Mouse (Mus musculus) adrenal gland, postnatal 14 days (tissue): Measurements from ENCODE around the gene Frmd6. TPM values are rescaled to one million over a fixed set of nuclear protein-coding genes. Genes with fewer than 3 reads are reported as not detected.
A peak's percentile ranks its signal among the peaks of the same experiment; 100 is the strongest.

Experiments
- DNase-seq: peaks from one replicate; pipeline ENCODE4 v3.0.0; 2021; ENCODE audit warnings: mixed read lengths
- total RNA-seq: library from RNA; stranded (reverse); gene quantifications from 2 replicates; pipeline ENCODE4 v1.2.3, GENCODE M21; 2021

Gene Frmd6
- total RNA-seq, 1 experiment from 2014 or later = 44.9 TPM

DNA sequence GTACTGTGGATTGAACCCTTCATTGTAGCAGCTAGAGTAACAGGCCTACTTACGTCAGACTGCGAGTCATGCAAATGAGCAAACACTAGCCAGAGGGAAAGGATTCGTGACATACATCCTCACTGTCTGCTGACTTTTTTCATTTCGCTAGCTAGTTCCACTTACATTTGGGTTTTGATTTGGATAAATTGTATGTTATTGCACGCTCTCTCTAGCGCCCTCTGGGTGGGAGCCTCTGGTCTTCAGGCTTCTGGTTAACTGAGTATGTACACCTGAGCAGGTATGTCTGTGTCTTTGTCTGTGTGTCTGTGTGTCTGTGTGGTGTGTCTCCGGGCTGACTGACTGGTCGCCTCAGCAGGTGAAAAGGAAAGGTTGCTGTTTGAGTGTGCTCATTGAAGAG is 72.1 kb downstream of the Frmd6 start:
- DNase-seq = no peak

DNA sequence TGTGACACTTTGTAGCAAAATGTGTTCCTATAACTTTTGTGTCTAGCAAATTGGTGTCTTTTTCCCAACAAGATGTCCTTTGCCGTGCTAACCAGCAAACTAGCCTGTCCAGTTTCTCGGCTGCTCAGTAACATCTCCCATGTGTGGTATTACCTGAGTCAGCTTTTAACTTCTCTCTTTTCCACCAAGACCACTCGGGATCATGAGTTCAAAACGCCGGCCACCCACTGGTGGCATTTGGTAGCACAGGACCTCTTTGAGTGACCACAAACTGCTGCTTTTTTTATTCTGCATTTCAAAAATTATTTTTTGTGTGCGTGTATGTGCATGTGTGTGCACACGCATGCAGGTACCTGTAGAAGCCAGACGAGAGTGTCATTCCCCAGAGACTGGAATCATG is 73.1 kb downstream of the Frmd6 start:
- DNase-seq = no peak

DNA sequence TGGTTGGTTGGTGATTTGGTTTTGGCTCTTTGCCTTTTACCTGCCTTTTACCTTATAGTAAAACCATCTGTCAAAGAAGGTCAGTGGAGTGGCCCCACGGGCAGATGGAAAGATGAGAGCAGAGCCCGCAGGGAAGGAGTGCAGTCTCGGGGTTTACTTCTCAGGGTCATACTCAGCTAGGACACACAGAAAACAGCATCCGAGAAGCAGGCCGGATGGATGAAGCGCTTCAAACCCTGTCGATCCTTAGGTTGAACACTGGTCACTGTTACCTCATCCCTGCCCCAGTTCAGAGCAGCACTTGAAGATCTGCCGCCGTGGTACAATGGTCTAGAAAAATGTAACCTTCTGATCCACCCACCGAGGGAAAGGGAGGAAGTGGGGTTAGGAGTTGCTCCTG is 79.2 kb downstream of the Frmd6 start:
- no peak for DNase-seq

DNA sequence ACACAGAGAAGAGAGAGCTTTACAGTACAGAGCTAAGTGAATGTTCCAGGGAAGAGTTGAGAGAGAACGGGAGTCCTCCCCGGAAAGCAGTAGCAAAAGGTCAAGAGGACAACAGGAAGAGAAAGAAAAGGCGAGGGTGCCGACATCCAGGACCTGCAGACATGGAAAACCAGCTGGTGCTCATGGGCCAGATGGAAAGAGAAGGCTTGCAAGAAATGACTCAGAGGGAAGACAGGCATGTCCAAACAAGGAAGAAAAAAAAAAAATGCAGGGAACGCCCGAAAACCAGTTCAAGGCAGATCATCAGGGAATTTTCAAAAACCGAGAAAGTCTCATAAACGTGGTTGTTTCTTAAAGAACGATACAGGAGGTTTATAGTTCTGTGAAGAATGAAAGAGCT is 81.6 kb downstream of the Frmd6 start:
- DNase-seq = no peak

DNA sequence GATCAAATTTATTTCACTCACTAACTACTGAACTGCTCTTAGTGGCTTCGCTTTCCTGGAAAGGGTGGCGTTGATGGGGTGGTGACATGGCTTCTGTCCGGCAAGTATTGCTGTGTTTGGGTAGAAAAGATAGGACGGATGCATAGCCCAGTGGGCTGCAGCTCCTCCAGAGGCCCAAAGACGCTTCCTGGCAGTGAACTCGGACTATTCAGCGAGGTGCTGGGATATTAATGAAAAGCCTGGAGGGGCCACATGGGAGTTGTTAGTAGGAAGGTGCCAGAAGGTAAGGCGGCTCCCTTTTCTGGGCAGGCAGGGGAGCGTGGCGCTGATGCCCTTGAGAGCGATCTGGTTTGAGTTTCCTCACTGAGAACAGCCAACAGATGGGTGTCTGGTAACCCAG is 82.3 kb downstream of the Frmd6 start:
- DNase-seq = no peak

DNA sequence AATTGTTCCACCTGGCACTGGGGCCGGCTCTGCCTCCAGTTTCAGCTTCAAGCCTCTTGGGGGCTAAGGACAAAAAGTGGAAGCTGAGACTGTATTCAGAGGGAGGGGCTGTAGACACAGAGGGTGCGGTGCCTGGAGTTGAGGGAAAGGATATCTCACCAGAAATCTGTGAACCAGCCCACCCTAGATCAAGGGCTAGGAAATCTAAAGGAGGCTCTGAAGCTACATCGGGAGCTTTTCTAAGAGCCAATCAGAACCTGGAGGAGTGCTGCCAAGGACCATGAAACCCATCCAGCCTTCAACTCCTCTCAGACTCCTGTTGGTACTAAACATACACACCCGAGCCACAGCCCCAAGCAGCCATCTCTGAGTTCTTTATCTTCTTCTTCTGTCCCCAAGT is 82.8 kb downstream of the Frmd6 start:
- DNase-seq = no peak

DNA sequence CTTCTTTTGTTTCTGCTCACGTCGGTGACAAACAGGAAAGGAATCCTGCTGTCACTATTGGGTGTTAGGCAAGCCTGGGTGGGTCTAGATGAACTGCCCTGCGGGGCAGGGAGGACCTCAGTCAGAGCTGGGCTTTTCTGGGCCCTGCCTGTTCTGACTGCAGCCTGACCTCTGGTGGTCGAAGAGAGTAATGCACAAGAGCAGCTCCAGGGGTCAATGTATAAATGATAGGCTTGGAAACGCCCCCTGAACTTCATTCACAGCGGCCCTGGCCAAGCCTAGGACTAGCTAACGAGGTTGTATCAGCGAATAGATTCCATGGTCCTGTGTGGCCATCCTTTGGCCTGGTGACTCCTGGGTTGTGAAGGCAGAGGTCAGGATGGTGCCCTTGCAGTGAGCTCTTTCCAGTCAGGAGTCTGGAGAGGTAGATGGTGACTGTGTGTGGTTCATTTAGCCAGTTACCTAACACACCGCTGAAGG is 85.0 kb downstream of the Frmd6 start:
- DNase-seq = peak; percentile 91

DNA sequence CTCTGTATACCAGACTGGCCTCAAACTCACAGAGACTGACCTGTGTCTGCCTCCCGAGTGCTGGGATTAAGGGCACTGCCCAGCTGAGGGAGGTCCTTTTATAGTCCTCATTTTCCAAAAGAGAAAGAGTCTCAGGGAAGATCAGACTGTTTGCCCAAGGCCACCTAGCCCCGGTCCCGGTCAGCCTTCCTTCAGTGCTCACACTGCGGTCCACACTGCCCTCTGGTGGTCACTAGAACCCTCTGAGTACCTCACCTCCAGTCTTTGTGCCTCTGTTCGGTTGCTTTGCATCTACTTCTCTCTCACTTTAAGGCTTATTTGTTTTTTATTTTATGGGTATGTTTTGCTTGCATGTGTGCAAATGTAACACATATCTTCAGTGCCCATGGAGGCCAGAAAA is 85.7 kb downstream of the Frmd6 start:
- peak; percentile 93 for DNase-seq

DNA sequence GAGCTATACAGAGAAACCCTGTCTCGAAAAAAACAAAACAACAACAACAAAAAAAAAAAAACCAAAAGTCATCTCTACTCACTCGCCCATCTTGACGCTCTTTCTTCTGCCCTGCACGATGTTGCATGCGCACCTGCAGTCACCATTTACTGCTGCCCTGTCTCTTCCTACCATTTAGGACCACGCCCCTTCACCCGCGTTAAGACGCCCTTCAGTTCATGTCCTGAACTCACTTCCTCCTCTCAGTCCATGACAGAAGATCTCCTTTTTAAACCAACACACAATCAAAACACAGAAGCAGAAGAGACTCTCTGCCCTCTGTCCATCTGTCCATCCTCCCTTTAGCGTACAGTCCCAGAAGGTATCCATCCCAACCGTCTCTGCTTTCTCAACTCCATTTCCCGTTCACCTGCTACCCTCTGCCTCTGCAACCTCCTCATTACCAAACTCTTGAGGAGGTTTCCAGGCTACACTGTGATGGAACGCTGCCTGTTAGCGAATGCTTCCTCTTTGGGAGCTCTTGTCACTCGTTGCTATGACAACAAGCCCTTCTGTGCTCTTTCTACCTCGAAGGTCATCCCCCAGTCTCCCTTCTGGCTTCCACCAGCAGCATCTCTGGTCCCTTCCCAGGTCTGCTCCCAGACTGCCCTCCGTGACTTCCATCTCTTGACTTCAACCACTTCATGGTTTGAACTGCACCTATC is 86.5 kb downstream of the Frmd6 start:
- no peak for DNase-seq

DNA sequence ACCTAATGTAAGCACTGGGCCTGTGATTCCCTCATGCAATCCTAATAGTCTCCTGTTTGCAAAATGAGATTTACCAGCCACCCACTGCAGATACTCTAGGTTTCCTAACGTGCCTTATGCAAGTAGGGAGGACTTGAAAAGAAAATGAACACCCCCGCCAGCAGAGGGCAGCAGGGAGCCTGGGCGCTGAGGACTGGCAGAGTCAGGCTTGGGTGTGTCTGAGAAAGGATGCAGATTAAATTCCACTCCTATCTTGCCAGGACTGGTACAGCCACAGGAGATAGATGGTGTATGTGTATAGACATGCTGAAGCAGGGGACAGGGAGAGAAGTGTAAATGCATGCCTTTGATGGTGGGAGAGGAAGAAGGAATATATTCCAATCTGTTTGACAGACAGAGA is 88.1 kb downstream of the Frmd6 start:
- peak; percentile 86 for DNase-seq

DNA sequence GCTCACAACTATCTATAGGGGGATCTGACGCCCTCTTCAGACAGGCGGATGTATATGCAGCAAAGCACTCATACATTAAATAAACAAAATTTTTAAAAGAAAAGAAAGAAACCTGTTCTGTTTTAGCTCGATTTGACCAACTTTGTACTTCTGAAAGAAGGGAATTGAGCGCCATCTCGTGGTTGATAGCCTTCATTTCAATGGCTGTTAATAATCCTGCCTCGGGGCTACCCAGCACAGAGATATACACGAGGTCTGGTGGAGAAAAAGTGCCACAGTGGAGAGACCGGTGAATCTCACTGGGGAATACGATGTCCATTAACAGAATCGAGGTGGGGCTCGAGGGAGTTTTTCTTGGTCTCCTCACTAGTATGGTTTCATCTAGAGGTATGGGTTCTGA is 89.1 kb downstream of the Frmd6 start:
- peak; percentile 58 for DNase-seq

DNA sequence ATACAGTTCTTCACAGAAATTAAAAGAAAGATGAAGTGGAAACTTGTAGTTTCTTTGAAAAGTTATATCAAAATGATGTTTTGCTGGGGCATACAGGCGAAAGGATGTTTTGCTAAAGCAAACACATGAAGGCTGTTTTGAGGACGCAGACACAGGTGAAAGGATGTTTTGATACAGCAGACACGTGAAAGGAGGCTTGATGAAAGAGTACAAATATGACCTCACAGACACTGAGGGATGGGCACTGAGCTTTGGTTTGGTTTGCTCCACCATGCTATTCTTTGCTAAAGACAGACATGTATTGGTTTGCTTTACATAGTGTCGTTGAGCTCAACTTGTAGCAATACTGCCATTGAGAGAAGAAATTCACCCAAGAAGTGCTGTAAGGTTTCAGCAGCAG is 104.5 kb downstream of the Frmd6 start:
- no peak for DNase-seq

DNA sequence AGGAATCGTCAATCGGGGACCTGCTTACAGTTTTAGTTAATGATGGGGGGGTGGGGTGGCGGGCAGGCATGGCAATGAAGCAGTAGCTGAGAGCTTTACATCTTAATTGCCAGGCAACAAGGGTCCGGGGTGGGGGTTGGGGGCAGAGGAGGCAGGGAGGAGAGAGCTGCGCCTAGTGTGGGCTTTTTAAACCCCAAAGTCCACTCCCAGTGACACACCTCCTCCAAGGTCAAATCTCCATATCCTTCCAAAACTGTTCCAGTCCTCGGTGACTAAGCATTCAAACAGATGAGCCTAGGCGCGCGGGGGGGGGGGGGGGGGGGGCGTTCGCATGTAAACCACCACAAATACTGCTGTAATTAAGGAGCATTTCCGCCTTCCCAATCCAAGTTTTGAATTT is 111.8 kb downstream of the Frmd6 start:
- DNase-seq = no peak

DNA sequence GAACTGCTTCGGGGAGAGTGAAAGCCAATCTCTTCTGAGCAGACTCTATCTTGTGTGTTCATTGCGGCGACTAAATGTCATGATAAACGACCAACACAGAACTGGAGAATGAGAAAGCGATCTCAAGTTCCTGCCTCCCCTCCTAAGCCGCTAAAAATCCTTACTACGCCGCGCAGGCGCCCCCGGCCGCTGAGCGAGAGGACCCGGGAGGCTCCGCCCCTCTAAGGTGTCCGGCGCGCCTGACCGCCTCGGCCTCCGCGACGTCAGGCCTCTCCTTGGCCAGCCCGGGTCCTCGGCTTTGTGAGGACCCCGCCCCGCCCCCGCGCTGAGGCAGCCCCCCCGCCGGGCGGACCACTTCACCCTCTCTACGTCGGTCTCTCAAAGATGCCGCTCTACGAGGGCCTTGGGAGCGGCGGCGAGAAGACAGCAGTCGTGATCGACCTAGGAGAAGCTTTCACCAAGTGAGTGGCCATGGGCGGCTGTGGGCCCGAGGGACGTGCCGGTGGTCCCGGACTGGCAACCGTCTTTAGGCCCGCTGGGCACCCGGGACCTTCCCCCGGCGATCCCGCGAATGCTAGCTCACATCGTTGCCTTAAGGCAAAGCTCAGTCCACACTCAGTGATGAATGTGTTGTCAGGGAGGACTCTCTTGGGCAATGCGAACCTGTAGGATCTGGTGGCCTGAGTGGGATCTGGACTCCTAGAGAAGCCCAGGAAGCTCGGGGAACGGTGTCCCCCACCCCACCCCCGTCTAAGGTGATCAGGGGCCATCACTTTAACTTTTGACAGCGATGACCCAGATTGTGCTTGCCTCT is 112.5 kb downstream of the Frmd6 start, which contains the start of gene Actr10:
TSS of gene Actr10 (plus strand) at position 287 of the 814 bp plus-strand sequence.
- DNase-seq = peak; percentile 95

DNA sequence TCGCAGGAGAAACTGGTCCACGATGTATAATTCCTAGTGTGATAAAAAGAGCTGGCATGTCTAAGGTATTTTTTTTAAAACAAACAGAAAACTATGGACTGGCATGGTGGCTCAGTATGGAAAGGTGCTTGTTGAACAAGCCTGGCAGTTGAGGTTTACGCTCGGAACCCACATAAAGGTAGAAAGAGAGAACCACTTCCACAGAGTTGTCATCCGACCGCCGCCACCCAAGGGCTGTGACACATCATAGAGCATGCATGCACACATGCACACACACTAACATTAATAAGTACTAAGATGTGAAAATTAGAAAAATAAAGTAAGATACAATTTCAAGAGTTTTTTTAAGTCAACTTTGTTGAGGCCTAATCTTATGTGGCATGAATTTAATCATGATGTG is 115.5 kb downstream of the Frmd6 start:
- no peak for DNase-seq

DNA sequence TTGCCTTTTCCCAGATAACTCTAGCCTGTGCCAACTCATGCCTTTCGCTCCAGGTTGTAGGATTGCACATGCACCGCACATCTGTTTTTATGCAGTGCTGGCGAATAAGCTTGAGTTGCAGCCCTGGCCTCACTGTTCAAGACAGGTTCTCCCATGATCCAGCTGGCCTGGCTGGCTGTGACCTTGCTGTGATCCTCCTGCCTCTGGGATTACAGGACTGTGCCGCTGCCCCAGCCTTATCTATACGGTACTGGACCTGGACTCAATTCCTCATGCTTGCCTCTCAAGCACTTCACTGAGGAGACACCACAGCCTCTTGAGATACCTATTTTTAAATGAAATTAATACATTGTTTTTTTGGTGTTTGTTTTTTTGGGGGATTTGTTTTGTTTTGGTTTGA is 118.9 kb downstream of the Frmd6 start:
- DNase-seq = no peak

DNA sequence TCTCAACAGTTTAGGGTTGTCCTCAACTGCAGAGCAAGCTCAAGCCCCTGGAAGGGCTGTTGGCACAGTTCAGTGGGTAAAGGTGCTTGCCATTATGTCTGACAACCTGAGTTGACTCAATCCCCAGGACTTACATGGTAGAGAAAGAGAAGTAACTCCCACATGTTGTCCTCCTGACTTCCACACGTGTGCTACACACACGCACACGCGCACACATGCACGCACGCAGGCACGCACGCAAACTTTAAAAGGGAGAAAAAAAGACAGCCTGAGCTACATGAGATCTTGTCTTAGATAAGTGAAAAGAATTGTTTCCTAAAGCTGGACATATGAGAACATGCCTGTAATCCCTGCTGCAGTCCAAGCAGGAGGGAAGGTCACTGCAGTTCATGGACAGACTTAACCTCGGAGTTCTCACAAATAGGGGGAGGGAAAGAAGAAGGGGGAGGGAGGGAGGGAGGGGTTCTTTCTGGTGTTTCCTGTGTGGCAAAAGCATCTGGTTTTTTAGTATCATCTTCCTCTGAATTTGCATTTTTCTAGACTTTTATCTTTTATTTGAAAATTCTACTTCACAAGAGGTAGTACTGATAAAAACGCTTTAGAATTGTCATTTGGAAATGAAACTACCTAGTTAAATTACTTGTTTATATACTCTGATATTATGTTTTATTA is 121.4 kb downstream of the Frmd6 start:
- DNase-seq = no peak

Other genes starting within 250 kb of the Frmd6 start
- gene Actr10, start 112.3 kb downstream of the Frmd6 start, total RNA-seq = 184 and 197 TPM in 2 replicates
- gene Psma3, start 149.1 kb downstream of the Frmd6 start, total RNA-seq = 336 and 360 TPM in 2 replicates
- 24.8 and 27.5 TPM in 2 replicates for gene Arid4a, start 190.5 kb downstream of the Frmd6 start, total RNA-seq